Mouse (Mus musculus) cerebellum, postnatal 25 days (tissue): ENCODE data around the gene Apoo.
"Not testable (repeated sequence)": the region's sequence is repeated elsewhere in the genome, so short reads cannot be mapped to it uniquely, and the experiment has no call there.

ENCODE experiments used
- DNase-seq, 2 experiments: peaks; one replicate each; pipeline ENCODE4 v3.0.0; 2021; ENCODE audit warnings: mixed read lengths in 2 of 2

Apoo gene

DNA sequence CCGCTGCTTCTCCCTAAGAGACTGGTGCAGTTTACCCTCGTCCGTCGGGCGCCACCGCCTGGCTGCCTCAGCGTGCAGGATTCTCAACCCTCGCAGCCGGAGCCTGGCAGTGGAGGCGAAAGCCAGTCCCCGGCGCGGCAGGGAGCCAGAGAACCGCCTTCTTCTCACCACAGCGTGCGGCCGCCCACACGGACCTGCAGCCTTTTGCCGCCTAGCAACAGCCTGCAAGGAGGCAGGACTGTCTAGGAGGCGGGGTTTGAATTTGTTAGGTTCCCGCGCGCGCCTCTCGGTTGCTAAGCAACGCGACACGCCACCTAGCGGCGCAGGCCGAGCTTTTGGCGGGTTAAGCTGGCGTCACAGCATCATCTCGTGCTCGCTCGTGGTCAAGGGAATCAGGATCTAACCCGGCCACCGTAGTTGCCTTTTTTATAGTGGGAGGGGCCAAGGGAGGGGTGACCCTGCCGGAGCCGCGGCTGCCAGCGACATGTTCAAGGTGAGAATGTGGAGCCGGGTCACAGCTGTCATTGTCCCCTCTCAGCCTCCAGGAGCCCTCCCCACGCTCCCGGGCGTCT lies at the start of gene Apoo, which contains the start of gene Fam90a1b:
Apoo (plus strand) TSS at position 448 of the 572 bp plus-strand sequence.
Fam90a1b (minus strand) TSS at position 108 of the 572 bp plus-strand sequence.
- DNase-seq: peak; percentile 96 to 98

DNA sequence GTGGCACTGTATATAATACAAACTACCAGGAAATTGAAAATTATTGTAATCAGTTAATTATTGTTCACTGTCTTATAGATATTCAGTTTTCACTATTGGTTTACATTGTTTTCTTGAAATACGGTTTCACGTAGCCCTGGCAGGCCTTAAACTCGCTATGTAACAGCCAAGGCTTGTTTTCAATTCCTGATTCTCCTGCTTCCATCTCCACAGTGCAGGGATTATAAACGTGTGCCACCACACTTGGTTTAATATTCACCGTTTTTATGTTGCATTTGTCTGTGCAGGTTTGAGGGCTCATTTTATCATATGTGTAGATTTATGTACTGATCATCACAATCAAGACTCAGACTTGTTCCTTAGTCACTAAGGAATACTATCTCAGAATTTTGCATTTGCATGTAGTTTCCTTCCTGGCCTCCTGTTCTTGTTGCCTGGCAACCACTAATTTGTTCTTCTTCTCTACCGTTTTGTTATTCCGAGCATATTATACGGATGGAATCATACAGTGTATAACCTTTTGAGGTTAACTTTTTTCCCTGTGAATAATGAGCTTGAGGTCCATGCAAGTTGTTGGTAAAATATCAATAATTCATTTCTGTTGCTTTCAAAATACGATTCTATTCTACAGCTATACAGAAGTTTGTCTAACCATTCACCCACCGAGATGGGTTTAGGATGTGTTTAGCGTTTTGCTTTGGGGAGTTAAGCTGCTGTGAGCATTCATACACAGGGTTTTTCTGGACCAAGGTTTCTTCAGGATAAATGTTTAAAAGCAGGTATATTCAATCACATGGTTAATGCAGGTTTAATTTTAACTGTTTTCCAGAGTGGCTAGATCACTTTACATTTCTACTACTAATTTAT lies 45.6 kb upstream of the Apoo start:
- no peak for DNase-seq

DNA sequence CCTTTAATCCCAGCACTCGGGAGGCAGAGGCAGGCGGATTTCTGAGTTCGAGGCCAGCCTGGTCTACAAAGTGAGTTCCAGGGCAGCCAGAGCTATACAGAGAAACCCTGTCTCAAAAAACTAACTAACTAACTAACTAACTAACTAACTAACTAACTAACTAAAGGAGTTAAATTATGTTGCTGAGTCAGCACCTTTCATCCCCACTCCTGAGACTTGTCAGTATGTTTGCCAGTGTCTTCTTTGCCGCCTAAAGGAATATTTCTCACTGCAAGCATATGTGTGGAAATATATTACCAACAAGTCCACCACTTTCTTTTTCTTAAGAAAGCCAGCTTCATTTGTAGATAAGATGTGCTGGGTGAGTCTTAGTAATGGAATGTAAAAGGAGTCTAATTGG lies 23.3 kb upstream of the Apoo start:
- not testable (repeated sequence) for DNase-seq

DNA sequence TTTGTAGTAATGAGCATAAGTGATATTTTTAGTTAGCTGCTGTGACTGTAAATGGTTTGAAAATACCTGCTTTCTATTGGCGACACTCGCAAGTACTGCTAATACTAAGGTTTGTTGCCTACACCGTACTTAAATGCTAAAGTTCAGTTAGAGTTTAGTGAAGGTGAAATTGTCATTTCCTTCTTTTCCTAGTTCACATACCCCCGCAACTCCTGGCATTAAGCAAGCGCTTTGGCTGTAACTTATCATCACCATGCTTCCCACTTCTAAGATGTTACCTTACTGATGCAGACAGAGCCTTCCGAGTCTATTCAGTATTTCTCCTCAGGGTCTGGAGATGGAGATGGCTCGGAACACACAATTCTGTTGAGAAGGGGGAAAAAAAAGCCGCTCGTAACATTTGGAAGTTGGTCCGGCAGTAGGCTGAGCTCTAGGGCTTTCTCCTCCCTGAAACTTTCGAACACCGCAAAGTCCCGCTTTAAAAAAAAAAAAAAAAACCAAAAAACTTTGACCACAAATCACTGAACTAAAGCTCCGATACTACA lies 1.5 kb upstream of the Apoo start:
- DNase-seq: no peak

DNA sequence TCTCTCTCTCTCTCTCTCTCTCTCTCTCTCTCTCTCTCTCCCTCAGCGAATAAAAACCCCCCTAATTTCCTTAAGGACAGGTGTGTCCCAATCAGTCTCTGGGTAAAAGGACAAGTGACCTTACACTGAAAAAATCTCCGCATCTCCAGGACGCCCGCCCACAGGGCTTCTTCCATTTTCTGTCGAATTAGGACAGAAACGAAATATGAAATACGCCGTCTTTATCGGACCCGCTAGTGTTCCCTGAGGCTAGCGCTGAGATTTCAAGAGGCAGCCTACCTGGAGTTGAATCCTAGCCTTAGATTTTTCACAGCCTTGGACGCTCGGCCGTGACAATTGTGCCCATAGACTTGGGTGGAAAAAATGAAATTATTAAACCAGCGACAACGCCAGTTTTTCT lies 888 bp upstream of the Apoo start:
- peak; percentile 22 to 38 for DNase-seq

DNA sequence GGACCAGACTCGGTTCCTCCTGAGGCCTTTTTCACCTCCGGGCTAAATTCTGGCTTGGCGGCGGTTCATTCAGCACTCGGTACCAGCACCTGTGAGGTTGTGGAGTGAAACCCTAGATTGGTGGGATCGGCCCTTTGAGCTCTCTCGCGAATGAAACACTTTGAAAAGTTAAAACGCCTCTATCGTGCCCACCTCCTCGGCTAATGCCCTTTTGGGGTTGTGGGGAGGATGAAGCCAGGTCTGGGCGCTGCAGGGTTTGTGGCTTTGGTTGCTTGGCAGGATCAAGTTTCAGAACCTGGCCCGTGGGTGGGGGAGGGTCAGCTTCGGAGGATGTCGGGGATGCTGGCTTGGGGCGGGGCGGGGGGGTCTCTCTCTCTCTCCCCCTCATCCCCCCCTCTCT lies 331 bp downstream of the Apoo start:
- DNase-seq: peak in 1 of 2 experiments; percentile 59

DNA sequence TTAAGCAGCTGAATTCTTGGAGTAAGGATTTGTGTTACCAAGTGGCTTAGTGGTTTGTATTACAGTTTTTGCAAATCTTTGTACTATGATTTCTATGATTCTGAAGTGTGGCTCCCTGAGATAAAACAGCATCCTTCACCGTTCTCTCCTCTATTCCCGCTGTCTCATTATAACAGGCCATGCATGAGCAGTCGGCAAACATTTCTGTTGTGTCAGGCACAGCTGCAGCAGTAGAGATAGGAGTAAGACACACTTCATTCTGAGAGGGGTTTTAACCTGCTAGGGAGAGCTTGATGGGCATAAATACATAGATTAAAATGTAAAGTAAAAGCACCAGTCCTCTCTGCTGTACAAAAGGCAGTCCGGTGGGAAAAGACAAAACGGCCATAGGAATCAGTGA lies 11.8 kb downstream of the Apoo start:
- DNase-seq: no peak

DNA sequence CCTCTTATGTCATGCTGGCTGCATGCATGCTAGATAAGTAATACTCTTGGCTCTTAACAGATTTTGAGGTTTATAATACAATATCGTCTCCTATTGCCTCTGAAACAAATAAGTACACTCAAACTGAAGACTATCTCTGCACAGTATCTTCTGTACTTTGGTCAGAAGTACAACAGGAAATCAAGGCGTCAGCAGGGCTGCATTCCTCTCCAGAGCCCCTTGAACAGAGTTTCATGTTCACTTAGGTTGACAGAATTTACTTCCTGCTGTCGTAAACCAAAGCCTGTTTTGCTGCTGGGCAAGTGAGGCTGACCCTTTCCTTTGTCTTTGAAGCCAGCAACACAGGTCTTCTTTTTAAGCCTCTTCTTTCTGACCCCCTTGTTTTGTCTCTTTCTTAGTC lies 42.1 kb downstream of the Apoo start:
- no peak for DNase-seq

DNA sequence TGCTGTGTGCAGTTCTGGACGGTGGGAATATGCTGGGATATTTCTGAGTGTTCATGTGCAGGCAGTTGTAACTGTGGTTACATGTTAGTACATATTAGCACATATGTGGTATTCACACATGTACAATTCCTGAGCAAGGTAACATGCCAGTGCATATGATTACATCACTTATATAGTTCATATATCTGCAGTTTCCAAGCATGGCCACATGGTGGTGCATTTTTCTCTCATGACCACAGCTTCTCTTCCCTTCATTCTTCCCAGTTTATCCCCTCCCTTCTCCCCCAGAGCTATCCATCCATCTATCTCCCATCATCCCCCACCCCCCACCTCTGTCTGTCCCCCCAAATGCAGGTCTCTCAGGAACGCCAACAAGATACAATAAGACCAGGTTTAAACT lies 53.3 kb downstream of the Apoo start:
- DNase-seq: peak in 1 of 2 experiments; percentile 10

DNA sequence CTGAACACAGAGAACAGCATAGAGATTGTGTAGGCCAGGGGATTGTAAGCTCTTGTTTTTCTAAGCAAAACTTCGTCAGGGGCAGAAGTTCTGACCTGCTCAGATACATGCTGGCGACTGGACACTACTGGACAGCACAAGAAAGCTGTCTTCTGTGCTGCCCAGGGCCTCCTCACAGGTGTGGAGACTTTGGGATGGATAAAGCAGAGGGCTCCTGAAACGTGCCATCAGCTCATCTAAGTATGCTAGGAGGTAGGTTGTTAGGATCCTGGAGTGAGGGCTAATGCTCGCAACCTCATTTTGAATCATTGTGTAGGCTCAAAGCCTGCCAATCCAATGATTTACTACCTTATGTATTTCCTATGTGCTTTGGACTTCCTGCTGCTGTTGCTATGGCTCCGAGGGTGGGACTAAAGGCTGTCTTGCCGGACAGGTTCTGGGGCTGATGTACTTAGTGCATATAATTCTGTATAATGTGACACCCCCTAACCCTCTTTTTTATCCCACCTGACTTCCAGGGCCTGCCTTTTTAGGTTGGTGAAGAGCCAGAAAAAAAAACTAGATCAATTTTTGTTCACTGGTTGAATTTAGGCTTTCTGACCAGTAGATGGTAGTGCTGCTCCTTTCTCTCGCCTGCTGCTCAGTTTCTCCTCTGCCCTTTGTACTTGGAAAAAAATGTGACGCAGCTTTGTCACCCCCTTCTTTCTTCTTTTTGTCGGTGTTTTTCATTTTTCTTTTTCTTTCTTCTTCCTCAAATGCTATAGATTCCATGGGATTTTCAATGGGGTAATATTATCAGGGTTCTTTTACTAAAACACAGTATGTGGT lies 64.8 kb downstream of the Apoo start:
- DNase-seq: peak in 1 of 2 experiments; percentile 20

DNA sequence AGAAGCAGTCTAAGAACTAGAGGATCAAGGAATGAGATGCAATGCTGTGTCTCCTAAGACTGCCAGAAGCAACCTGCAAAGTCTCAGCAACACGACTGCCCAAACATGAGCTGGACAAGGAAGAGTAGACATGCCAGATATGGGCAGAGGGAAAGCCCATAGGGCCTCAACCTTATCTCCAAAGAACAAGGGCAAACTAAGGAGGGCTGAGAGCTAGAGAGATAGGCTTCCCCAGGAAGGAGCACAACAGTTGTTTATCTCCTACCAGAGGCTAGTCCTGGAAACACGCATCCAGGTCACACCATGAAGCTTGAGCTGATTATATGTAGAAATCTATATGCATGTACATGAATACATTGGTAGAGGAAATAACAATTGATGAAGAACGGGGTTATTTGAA lies 78.5 kb downstream of the Apoo start:
- DNase-seq: not testable (repeated sequence)

DNA sequence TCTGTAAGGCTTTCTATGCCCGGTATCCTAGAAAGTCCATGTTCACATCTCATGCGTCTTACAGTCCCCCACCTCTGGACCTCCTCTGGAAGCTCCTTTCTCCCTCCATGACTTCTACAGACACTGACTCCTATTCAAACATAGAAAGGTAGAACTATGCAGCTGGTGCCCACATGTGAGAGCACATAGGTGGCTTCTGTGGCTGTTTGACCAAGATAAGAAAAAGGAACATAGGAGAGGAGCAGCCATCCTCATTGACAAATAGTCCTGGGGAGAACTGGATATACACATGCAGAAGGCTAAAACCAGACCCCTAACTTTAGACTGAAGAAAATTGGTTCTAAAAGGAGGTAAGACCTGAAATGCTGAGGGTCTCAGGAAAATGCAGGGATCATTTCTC lies 79.1 kb downstream of the Apoo start:
- DNase-seq: not testable (repeated sequence)

DNA sequence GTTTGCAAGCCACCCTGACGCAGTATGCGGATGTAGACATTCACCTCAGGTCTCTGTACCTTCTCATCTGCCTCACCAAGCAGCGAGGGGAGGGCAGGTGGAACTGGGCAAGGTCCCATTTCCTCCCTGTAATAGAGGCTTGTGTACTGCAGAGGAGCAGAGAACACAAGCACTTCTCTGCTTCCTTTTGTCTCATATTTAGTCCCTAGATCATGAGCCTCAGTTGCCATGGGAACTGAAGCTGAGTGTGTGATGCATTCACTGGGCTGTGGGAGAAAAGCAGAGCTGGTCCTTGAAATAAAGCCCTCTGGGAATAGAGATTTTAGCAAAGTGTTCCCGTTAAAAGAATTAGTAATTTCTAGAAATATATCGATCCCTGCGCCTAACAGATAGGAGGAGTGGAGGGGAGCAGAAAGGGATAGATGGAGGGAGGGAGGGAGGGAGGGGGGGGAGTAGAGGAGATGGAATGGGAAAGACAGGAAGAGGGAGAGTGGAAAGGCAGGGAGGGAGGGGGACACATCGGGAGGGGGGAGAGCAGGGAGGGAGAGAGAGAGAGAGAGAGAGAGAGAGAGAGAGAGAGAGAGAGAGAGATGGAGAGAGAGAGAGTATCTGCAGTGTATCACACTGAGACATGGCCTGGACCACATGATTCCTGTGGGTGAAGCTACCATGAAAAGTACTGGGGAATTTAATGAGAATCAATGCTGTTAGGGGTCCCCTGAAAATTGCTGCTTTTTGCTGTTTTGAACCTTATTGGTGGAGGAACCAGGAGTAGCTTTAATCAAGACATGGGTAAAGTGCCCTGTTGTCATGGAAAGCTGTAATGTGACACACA lies 83.3 kb downstream of the Apoo start:
- not testable (repeated sequence) for DNase-seq

DNA sequence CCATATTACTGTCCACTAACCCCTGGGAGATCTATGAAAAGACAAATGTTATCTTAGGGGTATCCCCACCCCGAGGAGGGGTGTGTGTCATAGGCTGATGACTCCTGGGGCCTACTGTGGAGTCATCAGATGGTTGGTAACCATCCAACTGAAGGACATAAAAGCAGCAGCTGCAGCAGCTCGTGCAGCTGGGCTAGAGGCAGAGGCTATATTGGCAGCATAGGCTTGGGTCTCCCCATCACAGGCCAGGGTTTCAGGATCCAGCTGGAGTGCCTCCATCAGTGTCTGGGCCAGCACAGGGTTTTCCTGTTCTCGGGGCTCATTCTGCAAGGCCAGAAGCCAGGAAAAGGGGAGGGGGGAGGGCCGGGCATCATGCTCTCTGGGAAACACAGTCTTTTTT lies 92.4 kb downstream of the Apoo start:
- DNase-seq: no peak

DNA sequence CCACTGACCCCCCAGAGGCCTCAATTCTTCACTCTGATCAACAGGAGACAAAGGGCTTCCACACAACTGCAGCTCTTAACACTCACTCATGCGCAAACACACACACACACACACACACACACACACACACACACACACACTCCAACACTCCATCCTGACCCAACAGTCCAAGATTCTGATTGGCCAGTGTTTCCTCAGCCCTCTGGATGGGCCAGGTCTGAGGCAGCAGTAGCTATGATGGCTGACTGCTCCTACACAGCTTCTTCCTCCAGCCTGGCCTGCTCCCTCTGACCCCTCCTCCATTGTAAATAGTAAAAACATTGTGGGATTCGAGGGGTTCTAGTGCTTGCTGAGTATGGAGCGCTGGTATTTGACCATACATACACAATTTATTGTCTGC lies 94.6 kb downstream of the Apoo start:
- DNase-seq: not testable (repeated sequence)

DNA sequence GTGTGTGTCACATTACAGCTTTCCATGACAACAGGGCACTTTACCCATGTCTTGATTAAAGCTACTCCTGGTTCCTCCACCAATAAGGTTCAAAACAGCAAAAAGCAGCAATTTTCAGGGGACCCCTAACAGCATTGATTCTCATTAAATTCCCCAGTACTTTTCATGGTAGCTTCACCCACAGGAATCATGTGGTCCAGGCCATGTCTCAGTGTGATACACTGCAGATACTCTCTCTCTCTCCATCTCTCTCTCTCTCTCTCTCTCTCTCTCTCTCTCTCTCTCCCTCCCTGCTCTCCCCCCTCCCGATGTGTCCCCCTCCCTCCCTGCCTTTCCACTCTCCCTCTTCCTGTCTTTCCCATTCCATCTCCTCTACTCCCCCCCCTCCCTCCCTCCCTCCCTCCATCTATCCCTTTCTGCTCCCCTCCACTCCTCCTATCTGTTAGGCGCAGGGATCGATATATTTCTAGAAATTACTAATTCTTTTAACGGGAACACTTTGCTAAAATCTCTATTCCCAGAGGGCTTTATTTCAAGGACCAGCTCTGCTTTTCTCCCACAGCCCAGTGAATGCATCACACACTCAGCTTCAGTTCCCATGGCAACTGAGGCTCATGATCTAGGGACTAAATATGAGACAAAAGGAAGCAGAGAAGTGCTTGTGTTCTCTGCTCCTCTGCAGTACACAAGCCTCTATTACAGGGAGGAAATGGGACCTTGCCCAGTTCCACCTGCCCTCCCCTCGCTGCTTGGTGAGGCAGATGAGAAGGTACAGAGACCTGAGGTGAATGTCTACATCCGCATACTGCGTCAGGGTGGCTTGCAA lies 95.9 kb downstream of the Apoo start:
- not testable (repeated sequence) for DNase-seq
